Mouse (Mus musculus): ENCODE measurements around the gene Cds1. TPM values are rescaled to one million over a fixed set of nuclear protein-coding genes. Genes with fewer than 3 reads are reported as not detected.
"Not testable (repeated sequence)": the region's sequence is repeated elsewhere in the genome, so short reads cannot be mapped to it uniquely, and the experiment has no call there.

Cds1 gene
- polyA plus RNA-seq, 1 experiment from 2014 or later: 10.9 TPM

- H3K4me3 ChIP-seq (replicated peaks): no peak overlapping the region
- no peak overlapping the region for H3K27ac ChIP-seq
- no peaks in the 10 kb centered on the region for H3K9me3 ChIP-seq (replicated peaks)
- H3K9ac ChIP-seq: no peak overlapping the region
- H3K4me2 ChIP-seq: no peak overlapping the region
- no peak for ATAC-seq (replicated peaks; ENCODE audit: low FRiP score)
- WGBS: 87% methylated on average over 11 of the region's 11 CpGs
- H3K27me3 ChIP-seq: no peaks in the 10 kb centered on the region
- no peaks in the 10 kb centered on the region for H3K4me1 ChIP-seq
- H3K36me3 ChIP-seq: peaks cover 93% of the 10 kb centered on the region
Measured at GRCm38 (mm10) chr5:101836221-101836620, 71.3 kb downstream of the Cds1 start.

DNA sequence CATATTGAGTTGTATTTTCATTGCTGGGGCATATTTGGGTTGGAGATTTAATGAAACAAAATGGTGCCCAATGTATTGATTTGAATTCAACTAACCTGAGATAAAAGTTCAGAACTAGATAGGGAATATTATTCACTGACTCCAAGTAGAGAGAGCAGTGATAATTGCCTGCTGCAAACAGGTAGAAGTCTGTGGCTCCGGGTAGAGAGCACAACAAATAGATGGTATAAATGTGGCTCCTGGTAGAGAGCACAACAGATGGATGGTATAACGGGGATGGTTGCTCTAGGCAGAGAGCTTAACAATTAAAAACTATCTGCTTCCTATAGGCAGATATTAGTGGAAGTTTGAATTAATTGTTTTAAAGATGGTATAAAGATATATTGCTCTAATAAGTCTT, 72.7 kb downstream of the Cds1 start:
- peaks cover 93% of the 10 kb centered on the region for H3K36me3 ChIP-seq
- 88% methylated on average over 2 of the region's 2 CpGs for WGBS
- not testable (repeated sequence) for H3K9ac ChIP-seq; H3K9me3 ChIP-seq (replicated peaks); H3K27ac ChIP-seq; H3K4me3 ChIP-seq (replicated peaks); ATAC-seq (replicated peaks; ENCODE audit: low FRiP score); H3K4me2 ChIP-seq; H3K4me1 ChIP-seq; H3K27me3 ChIP-seq

DNA sequence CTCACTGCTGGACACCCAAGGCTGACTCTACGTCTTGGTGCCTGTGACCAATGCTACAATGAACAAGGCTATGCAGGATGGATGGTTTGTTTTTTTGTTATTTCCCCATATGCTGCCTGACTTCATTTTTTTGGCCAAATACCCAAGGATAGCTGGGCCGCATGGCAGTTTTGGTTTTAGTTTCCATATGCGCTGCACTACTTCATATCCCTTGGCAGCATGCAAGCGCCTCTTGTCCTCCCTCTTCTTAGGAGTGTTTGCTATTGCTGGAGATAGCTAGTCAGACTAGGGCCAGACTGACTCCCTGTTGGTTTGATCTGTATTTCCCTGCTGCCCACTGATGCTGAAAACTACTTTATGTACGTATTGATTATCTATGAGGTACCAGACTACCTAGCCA, 75.5 kb downstream of the Cds1 start:
- no peak overlapping the region for H3K4me3 ChIP-seq (replicated peaks)
- H3K36me3 ChIP-seq: peaks cover 99% of the 10 kb centered on the region
- no peak for ATAC-seq (replicated peaks; ENCODE audit: low FRiP score)
- no peaks in the 10 kb centered on the region for H3K9me3 ChIP-seq (replicated peaks)
- WGBS: 98% methylated on average over 5 of the region's 5 CpGs
- no peaks in the 10 kb centered on the region for H3K27me3 ChIP-seq
- H3K27ac ChIP-seq: no peak overlapping the region
- H3K9ac ChIP-seq: no peak overlapping the region
- no peaks in the 10 kb centered on the region for H3K4me1 ChIP-seq
- no peak overlapping the region for H3K4me2 ChIP-seq

DNA sequence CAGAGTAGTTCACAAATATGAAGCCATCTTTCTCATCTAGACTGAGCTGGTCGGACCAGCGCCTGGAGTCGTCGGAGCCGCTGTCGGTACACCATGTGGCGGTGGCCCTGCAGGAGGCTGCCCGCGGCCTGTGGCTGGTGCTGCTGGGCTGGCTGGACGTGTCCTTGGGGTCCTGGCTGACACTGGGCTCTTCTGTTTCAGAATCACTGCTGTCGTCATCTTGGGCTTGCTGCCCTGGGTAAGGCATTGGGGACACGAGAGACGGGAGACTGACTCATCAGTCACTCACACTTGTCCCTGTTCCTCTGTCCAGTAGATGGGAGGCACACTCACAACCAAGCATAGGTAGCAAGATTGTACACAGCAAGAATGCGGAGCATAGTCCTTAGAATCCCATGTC, 80.1 kb downstream of the Cds1 start:
- Histone ChIP-seq H3K27me3 (no peaks in the 10 kb centered on the region), H3K4me1 (no peaks in the 10 kb centered on the region), H3K4me3 (replicated peaks) (no peak overlapping the region), H3K9ac (no peak overlapping the region), H3K9me3 (replicated peaks) (no peaks in the 10 kb centered on the region), H3K27ac (no peak overlapping the region), H3K4me2 (no peak overlapping the region), H3K36me3 (peaks cover 100% of the 10 kb centered on the region)
- ATAC-seq (replicated peaks; ENCODE audit: low FRiP score): no peak
- WGBS: 97% methylated on average over 14 of the region's 14 CpGs

DNA sequence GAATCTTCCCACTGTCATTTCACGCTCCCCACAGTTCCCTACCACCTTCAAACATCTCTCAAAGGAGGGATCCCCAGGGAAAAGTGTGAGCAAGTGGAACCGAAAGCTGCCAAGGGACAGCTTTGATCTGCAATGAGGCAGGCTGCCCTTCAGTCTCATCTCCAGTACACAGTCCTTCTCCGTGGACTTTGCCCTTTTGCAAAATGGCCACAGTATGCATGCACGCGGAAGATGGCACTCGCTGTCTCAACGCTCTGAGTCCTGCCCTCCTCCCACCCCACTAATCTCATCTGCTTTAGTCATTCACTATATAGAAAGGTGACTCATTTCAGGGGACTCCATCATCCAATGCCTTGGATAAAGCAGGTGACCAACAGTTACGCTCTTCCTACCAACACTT, 81.0 kb downstream of the Cds1 start:
- Histone ChIP-seq H3K27ac (no peak overlapping the region), H3K4me2 (no peak overlapping the region), H3K4me3 (replicated peaks) (no peak overlapping the region), H3K4me1 (no peaks in the 10 kb centered on the region), H3K27me3 (no peaks in the 10 kb centered on the region), H3K36me3 (peaks cover 100% of the 10 kb centered on the region), H3K9ac (no peak overlapping the region), H3K9me3 (replicated peaks) (no peaks in the 10 kb centered on the region)
- no peak for ATAC-seq (replicated peaks; ENCODE audit: low FRiP score)
- 92% methylated on average over 8 of the region's 8 CpGs for WGBS

DNA sequence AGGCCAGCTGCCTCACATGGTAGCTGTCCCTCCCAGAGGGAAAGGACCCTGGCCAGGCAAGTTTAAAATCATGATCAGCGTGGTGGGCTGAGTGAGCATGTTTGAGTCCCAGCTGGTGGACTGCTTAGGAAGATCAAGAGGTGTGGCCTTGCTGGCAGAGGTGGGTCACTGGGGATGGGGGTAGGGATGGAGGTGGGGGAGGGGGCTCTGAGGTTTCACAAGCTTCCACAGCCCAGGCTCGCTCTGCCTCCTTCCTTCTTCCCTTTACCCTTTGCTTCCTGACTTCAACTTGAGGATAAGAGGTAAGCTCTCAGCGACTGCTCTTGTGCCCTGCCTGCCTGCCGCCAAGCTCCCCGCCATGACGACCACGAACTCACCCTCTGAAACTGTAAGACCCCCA, 82.4 kb downstream of the Cds1 start:
- Histone ChIP-seq H3K27me3 (no peaks in the 10 kb centered on the region), H3K4me1 (no peaks in the 10 kb centered on the region), H3K4me3 (replicated peaks) (no peak overlapping the region), H3K9ac (no peak overlapping the region), H3K36me3 (peaks cover 100% of the 10 kb centered on the region), H3K27ac (no peak overlapping the region), H3K9me3 (replicated peaks) (no peaks in the 10 kb centered on the region), H3K4me2 (no peak overlapping the region)
- no peak for ATAC-seq (replicated peaks; ENCODE audit: low FRiP score)
- WGBS: 85% methylated on average over 7 of the region's 7 CpGs

GRCm38 (mm10) chr5:101847762-101848161, 82.8 kb downstream of the Cds1 start:
- Histone ChIP-seq H3K36me3 (peaks cover 100% of the 10 kb centered on the region), H3K4me1 (no peaks in the 10 kb centered on the region), H3K27ac (no peak overlapping the region), H3K4me3 (replicated peaks) (no peak overlapping the region), H3K27me3 (no peaks in the 10 kb centered on the region), H3K4me2 (no peak overlapping the region), H3K9me3 (replicated peaks) (no peaks in the 10 kb centered on the region), H3K9ac (no peak overlapping the region)
- ATAC-seq (replicated peaks; ENCODE audit: low FRiP score): no peak
- WGBS: 65% methylated on average over 4 of the region's 4 CpGs

DNA sequence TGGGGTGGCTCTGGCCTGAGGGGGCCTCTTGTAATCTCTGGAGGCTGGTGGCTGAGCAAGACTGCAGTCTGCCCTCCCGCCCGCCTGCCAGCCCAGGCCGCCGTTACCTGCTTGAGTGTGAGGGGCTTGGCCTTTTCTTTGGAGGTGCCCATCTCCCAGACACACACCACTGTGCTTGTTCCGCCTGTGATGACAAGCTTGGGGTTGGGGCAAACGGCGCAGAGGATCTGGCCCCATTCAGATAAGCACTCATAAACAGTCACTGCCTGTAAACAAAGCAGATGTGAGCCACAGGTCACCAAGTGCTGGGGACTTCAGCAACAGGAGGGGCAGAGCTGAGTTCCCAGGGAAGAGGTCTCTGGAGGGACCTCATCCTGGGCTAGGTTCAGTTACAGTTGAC, 86.2 kb downstream of the Cds1 start:
- Histone ChIP-seq H3K27me3 (no peaks in the 10 kb centered on the region), H3K4me2 (no peak overlapping the region), H3K36me3 (peaks cover 100% of the 10 kb centered on the region), H3K4me3 (replicated peaks) (no peak overlapping the region), H3K9ac (no peak overlapping the region), H3K9me3 (replicated peaks) (no peaks in the 10 kb centered on the region), H3K27ac (no peak overlapping the region), H3K4me1 (no peaks in the 10 kb centered on the region)
- WGBS: 89% methylated on average over 7 of the region's 7 CpGs
- no peak for ATAC-seq (replicated peaks; ENCODE audit: low FRiP score)

DNA sequence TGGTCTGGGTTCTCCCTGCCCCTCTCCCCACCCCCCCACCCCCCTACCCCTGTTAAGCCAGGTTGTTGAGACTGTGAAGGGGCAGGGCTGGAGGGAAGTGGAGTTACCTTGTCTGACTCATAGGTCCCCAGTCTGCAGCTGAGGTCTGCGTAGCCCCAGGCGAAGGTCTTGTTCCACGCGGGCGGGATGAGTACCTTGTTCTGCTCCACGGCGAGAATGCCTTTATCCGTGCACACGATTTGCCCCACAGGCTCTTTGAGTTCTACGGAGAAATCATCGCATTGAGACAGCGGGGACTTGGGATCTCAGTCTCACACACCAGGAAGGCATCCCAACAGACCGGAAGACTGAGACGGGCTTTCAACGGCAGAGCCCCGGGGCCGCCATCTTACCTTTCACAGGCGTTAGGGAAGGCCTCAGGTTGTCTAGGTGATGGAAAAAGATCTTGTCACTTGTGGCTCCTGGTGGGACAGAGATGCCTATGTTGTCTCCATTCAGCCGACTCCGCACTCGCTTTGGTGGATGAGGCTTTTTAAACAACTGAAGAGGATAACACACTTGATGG, 87.3 kb downstream of the Cds1 start:
- WGBS: 94% methylated on average over 21 of the region's 21 CpGs
- H3K9ac ChIP-seq: no peak overlapping the region
- no peaks in the 10 kb centered on the region for H3K4me1 ChIP-seq
- no peaks in the 10 kb centered on the region for H3K9me3 ChIP-seq (replicated peaks)
- ATAC-seq (replicated peaks; ENCODE audit: low FRiP score): no peak
- no peak overlapping the region for H3K4me2 ChIP-seq
- H3K4me3 ChIP-seq (replicated peaks): no peak overlapping the region
- no peaks in the 10 kb centered on the region for H3K27me3 ChIP-seq
- peaks cover 98% of the 10 kb centered on the region for H3K36me3 ChIP-seq
- no peak overlapping the region for H3K27ac ChIP-seq

DNA sequence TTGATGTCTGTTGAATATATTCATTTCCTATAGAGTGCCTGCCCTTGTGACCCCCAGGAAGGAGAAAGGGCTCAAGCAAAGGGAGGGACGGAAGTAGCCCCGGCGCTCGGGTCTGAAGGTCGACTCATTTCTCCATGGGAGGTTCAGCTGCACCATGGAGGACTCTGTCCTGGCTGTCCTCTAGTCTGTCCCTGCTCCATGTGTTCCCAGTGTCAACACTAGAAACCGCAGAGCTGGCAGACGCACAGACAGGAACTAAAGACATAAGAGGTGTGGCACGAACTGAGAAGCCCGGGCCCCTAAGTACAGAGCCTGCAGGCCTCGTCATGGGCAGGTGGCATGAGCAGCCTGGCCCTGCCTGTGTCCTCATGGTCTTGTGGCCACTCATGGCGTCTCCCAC, 89.2 kb downstream of the Cds1 start:
- 91% methylated on average over 11 of the region's 11 CpGs for WGBS
- no peak overlapping the region for H3K4me2 ChIP-seq
- H3K36me3 ChIP-seq: peaks cover 98% of the 10 kb centered on the region
- H3K27ac ChIP-seq: no peak overlapping the region
- H3K4me1 ChIP-seq: peaks cover 10% of the 10 kb centered on the region
- H3K9ac ChIP-seq: no peak overlapping the region
- H3K27me3 ChIP-seq: no peaks in the 10 kb centered on the region
- no peaks in the 10 kb centered on the region for H3K9me3 ChIP-seq (replicated peaks)
- ATAC-seq (replicated peaks; ENCODE audit: low FRiP score): no peak
- no peak overlapping the region for H3K4me3 ChIP-seq (replicated peaks)

- no peak overlapping the region for H3K4me2 ChIP-seq
- no peak overlapping the region for H3K9ac ChIP-seq
- no peaks in the 10 kb centered on the region for H3K9me3 ChIP-seq (replicated peaks)
- peaks cover 98% of the 10 kb centered on the region for H3K36me3 ChIP-seq
- ATAC-seq (replicated peaks; ENCODE audit: low FRiP score): no peak
- H3K27ac ChIP-seq: no peak overlapping the region
- H3K4me1 ChIP-seq: peaks cover 15% of the 10 kb centered on the region
- WGBS: 91% methylated on average over 7 of the region's 7 CpGs
- no peak overlapping the region for H3K4me3 ChIP-seq (replicated peaks)
- no peaks in the 10 kb centered on the region for H3K27me3 ChIP-seq
Measured at GRCm38 (mm10) chr5:101854667-101855066, 89.7 kb downstream of the Cds1 start.

- Histone ChIP-seq H3K27ac (no peak overlapping the region), H3K4me2 (no peak overlapping the region), H3K27me3 (no peaks in the 10 kb centered on the region), H3K9me3 (replicated peaks) (no peaks in the 10 kb centered on the region), H3K4me3 (replicated peaks) (no peak overlapping the region), H3K9ac (no peak overlapping the region), H3K4me1 (peaks cover 15% of the 10 kb centered on the region), H3K36me3 (peaks cover 94% of the 10 kb centered on the region)
- no peak for ATAC-seq (replicated peaks; ENCODE audit: low FRiP score)
- WGBS: 91% methylated on average over 16 of the region's 16 CpGs
Measured at GRCm38 (mm10) chr5:101855475-101855874, 90.5 kb downstream of the Cds1 start.

- Histone ChIP-seq H3K9ac (no peak overlapping the region), H3K27ac (peak overlapping the region; percentile 89), H3K27me3 (no peaks in the 10 kb centered on the region), H3K9me3 (replicated peaks) (no peaks in the 10 kb centered on the region), H3K4me3 (replicated peaks) (no peak overlapping the region), H3K4me2 (no peak overlapping the region), H3K4me1 (peaks cover 25% of the 10 kb centered on the region), H3K36me3 (peaks cover 94% of the 10 kb centered on the region)
- ATAC-seq (replicated peaks; ENCODE audit: low FRiP score): peak; percentile 70
- WGBS: 65% methylated on average over 10 of the region's 10 CpGs
Measured at GRCm38 (mm10) chr5:101858891-101859436, 94.0 kb downstream of the Cds1 start.
